Mouse (Mus musculus): ENCODE measurements around the gene Mpeg1. TPM values are rescaled to one million over a fixed set of nuclear protein-coding genes. Genes with fewer than 3 reads are reported as not detected.

Mpeg1 gene
- polyA plus RNA-seq, 1 experiment from 2014 or later, result 0.55 TPM

DNA sequence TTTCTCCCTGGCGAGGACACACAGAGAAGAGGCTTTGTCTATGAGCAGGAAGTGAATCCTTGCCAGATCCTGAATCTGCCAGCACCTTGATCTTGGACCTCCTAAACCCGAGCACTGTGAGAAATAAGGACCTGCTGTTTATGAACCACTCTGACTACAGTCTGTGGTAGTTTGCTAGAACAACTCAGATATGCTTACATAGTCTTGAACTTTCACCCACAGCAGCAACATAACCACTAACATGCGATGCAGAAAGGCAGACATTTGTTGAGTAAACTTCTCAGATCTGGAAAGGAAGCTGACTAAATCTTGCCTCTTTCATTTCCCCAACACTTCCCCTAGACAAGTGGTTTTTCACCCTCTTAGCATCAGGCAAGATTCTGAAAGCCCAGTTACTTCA lies 11.3 kb downstream of the Mpeg1 start:
- Histone ChIP-seq H3K4me2 (no peak overlapping the region), H3K36me3 (replicated peaks) (peaks cover 75% of the 10 kb centered on the region), H3K27me3 (no peaks in the 10 kb centered on the region), H3K9ac (no peak overlapping the region), H3K4me3 (replicated peaks) (no peak overlapping the region), H3K9me3 (no peaks in the 10 kb centered on the region), H3K27ac (no peak overlapping the region), H3K4me1 (no peaks in the 10 kb centered on the region)
- no peak for ATAC-seq (ENCODE audit: low FRiP score)
- WGBS, result 79% methylated on average over 3 of the region's 3 CpGs

DNA sequence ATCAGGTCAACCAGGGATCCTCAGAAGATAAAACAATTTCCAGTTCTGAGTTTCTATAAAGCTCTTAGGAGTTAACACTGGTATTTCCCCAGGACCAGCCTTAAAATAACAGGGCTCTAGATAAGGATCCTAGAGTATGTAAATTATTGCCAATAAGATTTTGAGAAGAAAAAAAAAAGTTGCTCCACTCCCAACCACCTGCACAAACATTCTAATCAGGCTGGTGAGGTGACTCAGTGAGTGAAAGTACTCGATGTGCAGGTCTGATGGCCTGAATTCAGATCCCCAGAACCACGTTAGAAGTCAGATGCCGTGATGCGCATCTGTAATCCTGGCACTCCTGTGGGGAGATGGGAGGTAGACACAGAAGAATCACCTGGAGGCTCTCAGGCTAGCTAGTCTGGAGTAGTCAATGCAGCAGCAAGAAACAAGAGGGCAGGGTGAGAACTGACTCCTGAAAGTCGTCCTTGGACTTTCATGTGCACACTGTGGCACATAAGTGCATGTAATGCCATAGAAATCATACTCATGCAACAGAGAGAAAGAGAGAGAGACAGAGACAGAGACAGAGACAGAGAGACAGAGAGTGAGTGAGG lies 11.9 kb downstream of the Mpeg1 start:
- ATAC-seq (ENCODE audit: low FRiP score), result no peak
- no peaks in the 10 kb centered on the region for H3K9me3 ChIP-seq
- H3K36me3 ChIP-seq (replicated peaks), result peaks cover 77% of the 10 kb centered on the region
- H3K27me3 ChIP-seq, result no peaks in the 10 kb centered on the region
- H3K4me3 ChIP-seq (replicated peaks), result no peak overlapping the region
- 89% methylated on average over 5 of the region's 5 CpGs for WGBS
- H3K4me1 ChIP-seq, result no peaks in the 10 kb centered on the region
- H3K4me2 ChIP-seq, result no peak overlapping the region
- no peak overlapping the region for H3K9ac ChIP-seq
- H3K27ac ChIP-seq, result no peak overlapping the region

DNA sequence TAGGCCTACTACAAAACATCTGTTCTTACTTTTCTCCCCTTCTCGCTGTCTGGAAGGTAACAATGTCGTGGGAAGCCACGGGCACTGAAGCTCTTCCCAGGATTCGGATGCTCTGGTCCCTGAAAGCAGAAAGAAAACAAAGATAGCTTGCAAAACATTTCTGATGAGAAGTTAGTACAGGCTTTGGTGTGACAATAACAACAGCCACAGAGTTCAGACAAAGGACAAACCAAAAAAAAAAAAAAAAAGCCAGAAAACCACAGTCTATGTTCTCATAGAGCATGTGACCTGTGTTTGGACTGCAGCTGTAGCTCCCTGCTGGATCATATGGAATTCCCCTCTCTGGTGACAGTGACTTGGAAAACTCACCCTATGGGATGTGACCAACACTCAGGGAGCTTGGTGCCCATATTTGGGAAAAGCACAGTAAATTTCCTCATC lies 12.6 kb downstream of the Mpeg1 start:
- WGBS, result 79% methylated on average over 4 of the region's 4 CpGs
- H3K4me2 ChIP-seq, result no peak overlapping the region
- no peaks in the 10 kb centered on the region for H3K9me3 ChIP-seq
- H3K27me3 ChIP-seq, result no peaks in the 10 kb centered on the region
- no peak overlapping the region for H3K9ac ChIP-seq
- peaks cover 76% of the 10 kb centered on the region for H3K36me3 ChIP-seq (replicated peaks)
- no peak overlapping the region for H3K27ac ChIP-seq
- no peak overlapping the region for H3K4me3 ChIP-seq (replicated peaks)
- no peaks in the 10 kb centered on the region for H3K4me1 ChIP-seq
- ATAC-seq (ENCODE audit: low FRiP score), result no peak

DNA sequence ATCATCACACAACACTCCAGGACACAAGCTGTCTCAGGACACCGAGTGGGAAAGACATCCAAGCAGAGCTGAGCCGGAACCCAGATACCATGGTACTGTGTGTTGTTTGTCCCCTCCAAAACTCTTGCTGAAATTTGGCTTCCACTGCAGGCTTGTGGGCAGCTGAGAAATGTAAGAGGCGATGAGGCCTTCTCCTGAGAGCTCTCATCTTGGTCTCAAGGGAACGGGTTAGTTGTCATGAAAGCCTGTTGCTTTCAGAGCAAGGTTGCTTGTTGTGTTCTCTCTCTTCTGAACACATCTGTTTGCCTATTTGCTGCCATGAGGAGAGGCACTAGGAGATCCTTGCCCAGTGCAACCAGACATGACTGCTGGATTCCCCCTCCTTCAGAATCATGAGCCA lies 13.4 kb downstream of the Mpeg1 start:
- H3K4me2 ChIP-seq, result no peak overlapping the region
- no peak for ATAC-seq (ENCODE audit: low FRiP score)
- H3K27ac ChIP-seq, result no peak overlapping the region
- H3K36me3 ChIP-seq (replicated peaks), result peaks cover 76% of the 10 kb centered on the region
- no peak overlapping the region for H3K4me3 ChIP-seq (replicated peaks)
- no peaks in the 10 kb centered on the region for H3K27me3 ChIP-seq
- WGBS, result 96% methylated on average over 4 of the region's 4 CpGs
- no peaks in the 10 kb centered on the region for H3K9me3 ChIP-seq
- no peak overlapping the region for H3K9ac ChIP-seq
- H3K4me1 ChIP-seq, result no peaks in the 10 kb centered on the region

DNA sequence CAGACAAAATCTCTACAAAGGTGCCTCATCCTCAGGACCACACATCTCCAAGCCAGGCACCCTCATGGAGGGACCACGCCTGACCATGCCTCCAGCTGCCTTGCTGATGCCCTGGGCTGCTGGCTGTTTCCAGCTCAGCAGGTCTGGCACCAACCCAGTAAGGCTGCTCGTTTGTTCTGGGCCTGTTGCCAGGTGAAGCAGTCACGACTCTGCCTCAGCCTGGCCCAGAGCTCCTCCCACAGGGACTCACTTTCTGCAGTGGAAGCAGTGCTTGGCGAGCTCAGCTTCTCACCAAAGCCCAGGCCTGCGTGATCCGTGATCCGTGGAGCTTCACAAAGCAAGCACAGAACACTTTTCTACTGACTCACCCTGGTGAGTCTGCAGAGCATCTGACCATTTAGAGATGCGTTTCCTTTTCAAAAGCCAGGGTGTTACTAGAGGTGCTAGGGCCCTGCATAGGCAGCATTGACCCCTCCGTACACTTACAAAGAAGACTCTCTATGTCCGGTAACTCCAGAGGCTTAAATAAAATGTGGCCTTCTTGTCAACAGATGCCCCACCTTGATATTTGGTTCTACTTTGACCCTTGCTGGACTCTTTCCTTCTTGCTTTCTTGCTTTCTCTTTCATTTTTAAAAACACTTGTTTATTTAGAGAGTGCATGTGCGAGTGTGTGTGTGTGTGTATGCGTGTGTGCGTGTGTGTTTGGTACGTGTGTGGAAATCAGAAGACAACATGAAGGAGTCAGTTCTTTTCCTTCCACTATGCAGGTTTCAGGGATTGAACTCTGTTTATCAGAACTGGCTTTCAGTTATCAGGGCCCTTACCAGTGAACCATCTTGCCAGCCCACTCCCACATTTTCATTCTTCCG lies 15.0 kb downstream of the Mpeg1 start:
- WGBS, result 73% methylated on average over 15 of the region's 15 CpGs
- H3K9ac ChIP-seq, result no peak overlapping the region
- ATAC-seq (ENCODE audit: low FRiP score), result peak; percentile 87; the same call in 1 of the 2 replicates

DNA sequence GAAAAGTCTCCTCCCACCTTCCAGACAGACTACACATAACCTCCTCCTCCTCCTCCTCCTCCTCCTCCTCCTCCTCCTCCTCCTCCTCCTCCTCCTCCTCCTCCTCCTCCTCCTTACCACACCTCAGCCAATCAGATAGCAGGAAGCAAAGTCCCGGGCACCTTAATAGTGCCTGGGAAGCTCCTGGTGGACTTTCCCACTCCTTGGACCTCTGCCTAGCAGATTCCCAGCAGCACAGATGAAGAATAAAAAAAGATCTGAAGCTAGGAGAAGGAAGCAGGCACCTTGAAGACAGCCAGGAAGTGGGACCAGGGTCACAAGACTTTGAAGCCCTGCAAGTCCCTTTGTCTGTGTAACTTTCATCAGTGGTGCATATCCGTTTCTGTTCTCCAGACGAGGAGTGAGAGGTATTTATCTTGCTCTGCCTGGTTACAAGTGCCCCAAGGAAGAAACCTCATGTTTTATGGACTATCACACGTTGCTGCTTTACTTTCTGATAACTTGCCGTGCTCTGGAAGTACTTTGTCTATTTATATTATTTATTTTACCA lies 16.2 kb downstream of the Mpeg1 start:
- no peak overlapping the region for H3K9ac ChIP-seq
- H3K4me3 ChIP-seq (replicated peaks), result no peak overlapping the region
- no peaks in the 10 kb centered on the region for H3K4me1 ChIP-seq
- no peak for ATAC-seq (ENCODE audit: low FRiP score)
- H3K27ac ChIP-seq, result no peak overlapping the region
- H3K4me2 ChIP-seq, result no peak overlapping the region
- 77% methylated on average over 5 of the region's 5 CpGs for WGBS
- H3K27me3 ChIP-seq, result no peaks in the 10 kb centered on the region
- H3K9me3 ChIP-seq, result no peaks in the 10 kb centered on the region
- H3K36me3 ChIP-seq (replicated peaks), result peaks cover 80% of the 10 kb centered on the region

More for the DNA sequence above, 15.0 kb downstream of the Mpeg1 start:
- no peaks in the 10 kb centered on the region for H3K9me3 ChIP-seq
- no peak overlapping the region for H3K4me2 ChIP-seq
- H3K4me3 ChIP-seq (replicated peaks), result no peak overlapping the region
- H3K27ac ChIP-seq, result no peak overlapping the region; the same call in 1 of the 2 replicates
- H3K4me1 ChIP-seq, result no peaks in the 10 kb centered on the region
- H3K36me3 ChIP-seq (replicated peaks), result peaks cover 77% of the 10 kb centered on the region
- no peaks in the 10 kb centered on the region for H3K27me3 ChIP-seq

DNA sequence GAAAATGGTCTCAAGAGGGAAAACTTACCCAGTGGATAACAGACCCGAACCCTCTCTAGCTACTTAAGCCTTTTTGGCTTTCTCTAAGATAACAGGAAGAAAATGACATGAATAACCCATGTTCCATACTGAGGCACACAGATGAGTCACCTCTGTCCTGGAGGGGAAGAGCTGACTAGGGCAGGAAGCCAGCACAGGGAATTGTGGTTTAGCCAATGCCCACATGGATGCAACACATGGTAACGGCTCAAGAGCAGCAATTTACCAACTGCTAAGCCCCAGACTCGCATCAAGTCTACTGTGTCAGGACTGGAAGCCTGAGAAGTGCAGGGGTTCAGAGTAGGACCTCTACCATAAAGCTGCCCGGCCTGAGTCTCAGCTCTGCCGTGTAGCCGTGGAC lies 17.8 kb downstream of the Mpeg1 start:
- Histone ChIP-seq H3K4me1 (no peaks in the 10 kb centered on the region), H3K4me2 (no peak overlapping the region), H3K27me3 (no peaks in the 10 kb centered on the region), H3K27ac (no peak overlapping the region), H3K36me3 (replicated peaks) (peaks cover 82% of the 10 kb centered on the region), H3K9ac (no peak overlapping the region), H3K9me3 (no peaks in the 10 kb centered on the region), H3K4me3 (replicated peaks) (no peak overlapping the region)
- WGBS, result 94% methylated on average over 6 of the region's 6 CpGs
- ATAC-seq (ENCODE audit: low FRiP score), result no peak

DNA sequence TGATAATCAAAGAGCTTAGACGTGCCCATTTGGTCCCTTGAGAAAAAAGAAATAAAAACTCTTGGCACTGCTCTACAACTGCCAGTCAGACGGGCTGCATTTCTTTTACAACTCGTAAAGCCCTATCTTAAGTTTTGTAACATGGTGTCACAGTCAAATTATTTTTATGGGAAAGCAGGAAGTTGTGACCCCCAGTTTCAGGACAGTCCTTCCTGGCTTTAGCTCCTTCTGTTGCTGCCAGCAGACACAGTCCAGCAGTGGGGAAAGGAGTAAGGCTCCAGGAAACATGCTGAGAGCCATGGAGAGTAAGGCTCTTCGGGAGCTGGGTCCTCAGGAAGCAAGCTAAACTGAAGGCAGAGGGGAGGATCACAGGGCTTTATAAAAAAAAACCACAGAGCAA lies 23.2 kb downstream of the Mpeg1 start:
- Histone ChIP-seq H3K9me3 (no peaks in the 10 kb centered on the region), H3K4me2 (no peak overlapping the region), H3K4me3 (replicated peaks) (no peak overlapping the region), H3K27ac (no peak overlapping the region), H3K36me3 (replicated peaks) (peaks cover 73% of the 10 kb centered on the region), H3K9ac (no peak overlapping the region), H3K27me3 (no peaks in the 10 kb centered on the region), H3K4me1 (peaks cover 20% of the 10 kb centered on the region)
- ATAC-seq (ENCODE audit: low FRiP score), result no peak
- 92% methylated on average over 4 of the region's 4 CpGs for WGBS

DNA sequence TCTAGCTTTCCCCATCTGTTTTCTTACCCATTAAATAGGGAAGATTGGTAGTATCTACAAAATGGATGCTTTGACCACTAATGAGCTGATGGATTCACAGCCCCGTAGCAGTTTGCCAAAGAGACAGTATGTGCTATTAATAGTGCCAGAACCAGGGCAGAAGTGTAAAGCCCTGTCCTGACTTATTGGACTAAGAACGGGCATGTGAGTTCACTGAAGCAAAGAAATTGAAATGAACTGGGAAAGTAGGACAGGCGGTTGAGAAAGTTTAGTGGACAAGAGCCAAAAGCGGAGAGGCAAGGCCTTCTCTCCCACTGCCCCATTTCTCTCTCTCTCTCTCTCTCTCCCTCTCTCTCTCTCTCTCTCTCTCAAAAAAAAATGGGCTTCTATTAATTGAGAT lies 23.6 kb downstream of the Mpeg1 start:
- Histone ChIP-seq H3K27ac (no peak overlapping the region), H3K4me3 (replicated peaks) (no peak overlapping the region), H3K9me3 (no peaks in the 10 kb centered on the region), H3K4me1 (peaks cover 25% of the 10 kb centered on the region), H3K36me3 (replicated peaks) (peaks cover 69% of the 10 kb centered on the region), H3K9ac (no peak overlapping the region), H3K4me2 (no peak overlapping the region), H3K27me3 (no peaks in the 10 kb centered on the region)
- ATAC-seq (ENCODE audit: low FRiP score), result no peak
- WGBS, result 88% methylated on average over 4 of the region's 4 CpGs

DNA sequence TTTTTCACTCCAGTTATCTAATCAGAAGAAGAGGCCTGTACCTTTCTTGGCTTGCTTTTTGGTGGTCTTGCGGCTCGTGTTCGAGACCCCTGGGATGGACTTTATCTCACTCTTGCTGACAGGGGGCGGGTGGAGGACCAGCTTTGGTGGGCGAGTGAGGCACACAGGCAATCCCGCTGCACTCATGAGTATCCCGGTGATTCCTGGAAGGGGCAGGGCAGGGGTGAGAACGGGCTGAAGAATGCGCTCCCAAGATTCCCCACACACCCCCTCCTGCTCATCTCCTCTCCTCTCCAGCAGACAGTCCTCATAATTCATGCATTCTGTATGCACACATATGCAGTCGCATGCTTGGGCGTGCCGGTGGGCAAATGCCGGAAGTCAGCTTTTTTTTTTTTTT lies 24.6 kb downstream of the Mpeg1 start:
- H3K4me3 ChIP-seq (replicated peaks), result no peak overlapping the region
- peaks cover 62% of the 10 kb centered on the region for H3K36me3 ChIP-seq (replicated peaks)
- no peak overlapping the region for H3K27ac ChIP-seq
- H3K4me1 ChIP-seq, result peaks cover 35% of the 10 kb centered on the region
- no peak overlapping the region for H3K9ac ChIP-seq
- H3K9me3 ChIP-seq, result no peaks in the 10 kb centered on the region
- no peak overlapping the region for H3K4me2 ChIP-seq
- 90% methylated on average over 13 of the region's 13 CpGs for WGBS
- no peak for ATAC-seq (ENCODE audit: low FRiP score)
- no peaks in the 10 kb centered on the region for H3K27me3 ChIP-seq

DNA sequence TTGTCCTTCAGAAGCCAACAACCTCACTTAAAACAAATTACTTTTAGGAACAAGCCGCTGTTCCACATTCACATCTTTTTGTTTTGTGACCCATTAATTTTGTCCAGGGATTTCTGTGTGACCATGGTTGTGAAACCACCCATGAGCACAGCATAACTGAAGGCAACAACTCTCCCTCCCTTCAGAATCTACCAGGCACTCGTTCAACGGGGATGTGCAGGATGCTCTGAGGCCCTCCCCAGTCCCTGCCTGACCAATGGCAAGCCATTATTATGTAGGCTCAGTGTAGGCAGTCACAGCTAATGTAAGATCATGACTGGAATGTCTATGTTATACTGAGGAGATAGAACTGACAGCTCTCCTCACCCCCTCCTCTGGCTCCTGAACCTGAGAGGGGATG lies 25.1 kb downstream of the Mpeg1 start:
- H3K9ac ChIP-seq, result no peak overlapping the region
- 78% methylated on average over 3 of the region's 3 CpGs for WGBS
- H3K36me3 ChIP-seq (replicated peaks), result peaks cover 63% of the 10 kb centered on the region

DNA sequence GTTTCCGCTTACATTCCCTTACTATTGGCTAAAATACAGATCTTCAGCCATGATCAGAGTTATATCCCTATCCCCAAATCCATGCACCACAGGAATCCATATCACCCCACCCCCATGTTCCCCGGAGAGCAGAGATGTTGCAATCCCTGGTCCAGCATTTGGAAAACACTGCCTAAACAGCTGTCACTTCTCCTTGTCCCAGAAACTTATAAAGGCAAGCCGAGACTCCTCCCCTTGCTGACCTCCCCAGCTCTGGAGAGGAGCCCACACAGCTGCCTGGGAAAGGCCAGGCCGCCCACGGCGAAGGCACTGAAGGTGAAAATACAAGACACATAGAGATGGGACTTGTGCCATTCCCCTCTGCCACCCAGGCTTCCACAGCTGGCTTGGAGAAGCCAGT lies 26.3 kb downstream of the Mpeg1 start:
- Histone ChIP-seq H3K27ac (no peak overlapping the region), H3K4me1 (peaks cover 51% of the 10 kb centered on the region), H3K36me3 (replicated peaks) (peaks cover 63% of the 10 kb centered on the region), H3K4me3 (replicated peaks) (no peak overlapping the region), H3K9me3 (no peaks in the 10 kb centered on the region), H3K27me3 (no peaks in the 10 kb centered on the region), H3K9ac (no peak overlapping the region), H3K4me2 (no peak overlapping the region)
- no peak for ATAC-seq (ENCODE audit: low FRiP score)
- 87% methylated on average over 6 of the region's 6 CpGs for WGBS

More for the DNA sequence above, 25.1 kb downstream of the Mpeg1 start:
- Histone ChIP-seq H3K27ac (no peak overlapping the region), H3K27me3 (no peaks in the 10 kb centered on the region), H3K9me3 (no peaks in the 10 kb centered on the region), H3K4me3 (replicated peaks) (no peak overlapping the region), H3K4me1 (peaks cover 39% of the 10 kb centered on the region), H3K4me2 (no peak overlapping the region)
- no peak for ATAC-seq (ENCODE audit: low FRiP score)
